Mouse (Mus musculus) forebrain, embryonic 13.5 days (tissue): ENCODE data around the gene Plcb1. TPM values are rescaled to one million over a fixed set of nuclear protein-coding genes. Genes with fewer than 3 reads are reported as not detected.

ENCODE experiments used
- ATAC-seq: fragments of 200-750 bp; cut with Nextera tagmentation; 2 replicates; pipeline ENCODE4 v1.8.0; 2017
- H3K27ac ChIP-seq: fragments of 300-500 bp; sonication (generic); 2 replicates; pipeline ENCODE4 v1.5.1; 2015; ENCODE audit warnings: inconsistent platforms, mild to moderate bottlenecking, moderate library complexity
- H3K27me3 ChIP-seq: fragments of 300-500 bp; sonication (generic); 2 replicates; pipeline ENCODE4 v1.6.1; 2015; ENCODE audit warnings: mild to moderate bottlenecking, inconsistent platforms
- H3K36me3 ChIP-seq: fragments of 300-500 bp; sonication (generic); 2 replicates; pipeline ENCODE4 v1.6.1; 2015; ENCODE audit warnings: mild to moderate bottlenecking, inconsistent platforms; ENCODE audit not compliant: poor library complexity, severe bottlenecking
- H3K4me1 ChIP-seq: fragments of 300-500 bp; sonication (generic); 2 replicates; pipeline ENCODE4 v1.6.1; 2015; ENCODE audit warnings: inconsistent platforms
- H3K4me2 ChIP-seq: fragments of 300-500 bp; sonication (generic); 2 replicates; pipeline ENCODE4 v1.6.1; 2015; ENCODE audit warnings: inconsistent platforms, mild to moderate bottlenecking, moderate library complexity
- H3K4me3 ChIP-seq: fragments of 300-500 bp; sonication (generic); 2 replicates; pipeline ENCODE4 v1.5.1; 2015; ENCODE audit warnings: mild to moderate bottlenecking, inconsistent platforms
- H3K9ac ChIP-seq: fragments of 300-500 bp; sonication (generic); 2 replicates; pipeline ENCODE4 v1.6.1; 2015; ENCODE audit warnings: mild to moderate bottlenecking, inconsistent platforms
- H3K9me3 ChIP-seq: fragments of 300-500 bp; sonication (generic); replicated peaks from 2 replicates; pipeline ENCODE4 v1.6.1; 2016; ENCODE audit warnings: inconsistent platforms
- WGBS: fragments of 180-500 bp; shearing (Covaris S2); methylation state at CpG from one replicate; pipeline ENCODE4 v1.1.7; 2015; 5-methylcytosine and 5-hydroxymethylcytosine counted together
- polyA plus RNA-seq: library from polyadenylated mRNA; unstranded; fragments of >200 nt; fragmentation: Nextera tagmentation; extraction: Ambion mirVana; gene quantifications from 2 replicates; pipeline ENCODE4 v1.2.1, GENCODE M21; 2015

The Plcb1 gene
- polyA plus RNA-seq, 1 experiment from 2014 or later = 27.3 TPM

- no peak overlapping the region for H3K9ac ChIP-seq
- H3K27ac ChIP-seq = no peak overlapping the region
- WGBS = 87% methylated on average over 2 of the region's 2 CpGs
- H3K27me3 ChIP-seq = no peaks in the 10 kb centered on the region
- ATAC-seq = no peak
- no peaks in the 10 kb centered on the region for H3K9me3 ChIP-seq
- H3K4me2 ChIP-seq = no peak overlapping the region
- H3K4me3 ChIP-seq = no peak overlapping the region
- H3K36me3 ChIP-seq = no peaks in the 10 kb centered on the region
- no peaks in the 10 kb centered on the region for H3K4me1 ChIP-seq
Measured at GRCm38 (mm10) chr2:134891207-134891606, 105.3 kb downstream of the Plcb1 start.

- no peak overlapping the region for H3K27ac ChIP-seq
- 91% methylated on average over 4 of the region's 4 CpGs for WGBS
- H3K4me2 ChIP-seq = no peak overlapping the region
- no peaks in the 10 kb centered on the region for H3K27me3 ChIP-seq
- no peak for ATAC-seq
- H3K4me1 ChIP-seq = no peaks in the 10 kb centered on the region
- no peak overlapping the region for H3K9ac ChIP-seq
- no peak overlapping the region for H3K4me3 ChIP-seq
- H3K9me3 ChIP-seq = no peaks in the 10 kb centered on the region
- no peaks in the 10 kb centered on the region for H3K36me3 ChIP-seq
Measured at GRCm38 (mm10) chr2:134894776-134895175, 108.9 kb downstream of the Plcb1 start.

- Histone ChIP-seq H3K27ac (no peak overlapping the region), H3K9ac (no peak overlapping the region), H3K27me3 (no peaks in the 10 kb centered on the region), H3K4me2 (no peak overlapping the region), H3K4me3 (no peak overlapping the region), H3K4me1 (no peaks in the 10 kb centered on the region), H3K36me3 (no peaks in the 10 kb centered on the region), H3K9me3 (no peaks in the 10 kb centered on the region)
- no peak for ATAC-seq
- WGBS = 87% methylated on average over 3 of the region's 3 CpGs
Measured at GRCm38 (mm10) chr2:134896196-134896595, 110.3 kb downstream of the Plcb1 start.

GRCm38 (mm10) chr2:134897083-134897482, 111.2 kb downstream of the Plcb1 start:
- no peaks in the 10 kb centered on the region for H3K27me3 ChIP-seq
- no peak overlapping the region for H3K4me2 ChIP-seq
- H3K4me1 ChIP-seq = no peaks in the 10 kb centered on the region
- ATAC-seq = no peak
- no peaks in the 10 kb centered on the region for H3K36me3 ChIP-seq
- H3K27ac ChIP-seq = no peak overlapping the region
- H3K4me3 ChIP-seq = no peak overlapping the region
- 93% methylated on average over 5 of the region's 5 CpGs for WGBS
- H3K9me3 ChIP-seq = no peaks in the 10 kb centered on the region
- H3K9ac ChIP-seq = no peak overlapping the region

- no peaks in the 10 kb centered on the region for H3K4me1 ChIP-seq
- WGBS = 84% methylated on average over 2 of the region's 2 CpGs
- H3K27me3 ChIP-seq = no peaks in the 10 kb centered on the region
- H3K4me2 ChIP-seq = no peak overlapping the region
- no peak for ATAC-seq
- H3K4me3 ChIP-seq = no peak overlapping the region
- no peaks in the 10 kb centered on the region for H3K36me3 ChIP-seq
- H3K9ac ChIP-seq = no peak overlapping the region
- H3K27ac ChIP-seq = no peak overlapping the region
- H3K9me3 ChIP-seq = no peaks in the 10 kb centered on the region
Measured at GRCm38 (mm10) chr2:134901521-134901920, 115.7 kb downstream of the Plcb1 start.

- Histone ChIP-seq H3K4me3 (no peak overlapping the region), H3K27ac (peak overlapping the region; percentile 48), H3K9ac (no peak overlapping the region), H3K36me3 (no peaks in the 10 kb centered on the region), H3K9me3 (no peaks in the 10 kb centered on the region), H3K27me3 (no peaks in the 10 kb centered on the region), H3K4me1 (peaks cover 13% of the 10 kb centered on the region; the same call in 1 of the 2 replicates), H3K4me2 (no peak overlapping the region)
- 8% methylated on average over 1 of the region's 1 CpGs for WGBS
- ATAC-seq = peak; percentile 92
Measured at GRCm38 (mm10) chr2:134910882-134911281, 125.0 kb downstream of the Plcb1 start.

- peak; percentile 22; the same call in 1 of the 2 replicates for ATAC-seq
- Histone ChIP-seq H3K4me3 (no peak overlapping the region), H3K27me3 (no peaks in the 10 kb centered on the region), H3K9me3 (no peaks in the 10 kb centered on the region), H3K27ac (peak overlapping the region; percentile 48), H3K9ac (no peak overlapping the region), H3K36me3 (no peaks in the 10 kb centered on the region), H3K4me2 (no peak overlapping the region), H3K4me1 (peaks cover 13% of the 10 kb centered on the region; the same call in 1 of the 2 replicates)
- WGBS = 86% methylated on average over 6 of the region's 6 CpGs
Measured at GRCm38 (mm10) chr2:134911360-134911759, 125.5 kb downstream of the Plcb1 start.

GRCm38 (mm10) chr2:134912616-134913015, 126.7 kb downstream of the Plcb1 start:
- Histone ChIP-seq H3K27me3 (no peaks in the 10 kb centered on the region), H3K4me3 (no peak overlapping the region), H3K4me2 (no peak overlapping the region), H3K9me3 (no peaks in the 10 kb centered on the region), H3K9ac (no peak overlapping the region), H3K27ac (no peak overlapping the region), H3K4me1 (peaks cover 13% of the 10 kb centered on the region; the same call in 1 of the 2 replicates), H3K36me3 (no peaks in the 10 kb centered on the region)
- 87% methylated on average over 2 of the region's 2 CpGs for WGBS
- no peak for ATAC-seq

- Histone ChIP-seq H3K27ac (no peak overlapping the region), H3K9ac (no peak overlapping the region), H3K4me2 (no peak overlapping the region), H3K9me3 (no peaks in the 10 kb centered on the region), H3K4me1 (peaks cover 13% of the 10 kb centered on the region; the same call in 1 of the 2 replicates), H3K36me3 (no peaks in the 10 kb centered on the region), H3K27me3 (no peaks in the 10 kb centered on the region), H3K4me3 (no peak overlapping the region)
- ATAC-seq = no peak
- WGBS = 90% methylated on average over 3 of the region's 3 CpGs
Measured at GRCm38 (mm10) chr2:134913542-134913941, 127.7 kb downstream of the Plcb1 start.

GRCm38 (mm10) chr2:134914091-134914550, 128.3 kb downstream of the Plcb1 start:
- Histone ChIP-seq H3K27me3 (no peaks in the 10 kb centered on the region), H3K4me3 (no peak overlapping the region), H3K4me2 (no peak overlapping the region), H3K9me3 (no peaks in the 10 kb centered on the region), H3K4me1 (peaks cover 13% of the 10 kb centered on the region; the same call in 1 of the 2 replicates), H3K36me3 (no peaks in the 10 kb centered on the region), H3K9ac (no peak overlapping the region), H3K27ac (no peak overlapping the region)
- ATAC-seq = no peak; the same call in 1 of the 2 replicates
- WGBS = 66% methylated on average over 2 of the region's 2 CpGs

GRCm38 (mm10) chr2:134915035-134915434, 129.2 kb downstream of the Plcb1 start:
- Histone ChIP-seq H3K4me1 (peaks cover 13% of the 10 kb centered on the region; the same call in 1 of the 2 replicates), H3K9me3 (no peaks in the 10 kb centered on the region), H3K9ac (no peak overlapping the region), H3K27me3 (no peaks in the 10 kb centered on the region), H3K4me2 (no peak overlapping the region), H3K36me3 (no peaks in the 10 kb centered on the region), H3K4me3 (no peak overlapping the region), H3K27ac (no peak overlapping the region)
- WGBS = 82% methylated on average over 3 of the region's 3 CpGs
- ATAC-seq = no peak

GRCm38 (mm10) chr2:134920611-134921280, 134.9 kb downstream of the Plcb1 start:
- Histone ChIP-seq H3K27me3 (no peaks in the 10 kb centered on the region), H3K4me1 (0 out of 2 replicates have a peak, but pooled peaks cover 7% of the 10 kb centered on the region), H3K9ac (no peak overlapping the region), H3K9me3 (no peaks in the 10 kb centered on the region), H3K4me3 (no peak overlapping the region), H3K27ac (no peak overlapping the region), H3K4me2 (no peak overlapping the region), H3K36me3 (no peaks in the 10 kb centered on the region)
- WGBS = 84% methylated on average over 9 of the region's 9 CpGs
- ATAC-seq = no peak
